Mouse (Mus musculus) heart, embryonic 14.5 days (tissue): ENCODE data around the gene Ascc3. TPM values are rescaled to one million over a fixed set of nuclear protein-coding genes. Genes with fewer than 3 reads are reported as not detected.
A peak's percentile ranks its signal among the peaks of the same experiment; 100 is the strongest.

Experiments used
- ATAC-seq: fragments of 200-750 bp; cut with Nextera tagmentation; 2 replicates; pipeline ENCODE4 v1.8.0; 2017; ENCODE audit warnings: low read depth, moderate TSS enrichment; ENCODE audit not compliant: insufficient number of reproducible peaks, insufficient read depth, low FRiP score
- H3K27ac ChIP-seq, 2 experiments: fragments of 200-500 bp in 1 of 2; fragments of 300-500 bp in 1 of 2; sonication (generic) in 1 of 2; replicated peaks in 1 of 2; 2 replicates each; pipeline ENCODE4 v1.5.1; 2012 to 2014; ENCODE audit warnings: low read depth in 2 of 2, low read length in 2 of 2, control low read depth in 1 of 2, mild to moderate bottlenecking in 1 of 2, mixed read lengths in 1 of 2; ENCODE audit not compliant: control insufficient read depth in 1 of 2, insufficient read depth in 1 of 2
- H3K27me3 ChIP-seq: fragments of 300-500 bp; sonication (generic); 2 replicates; pipeline ENCODE4 v1.6.1; 2014; ENCODE audit warnings: mild to moderate bottlenecking, low read length, control low read depth; ENCODE audit not compliant: control insufficient read depth, insufficient read depth
- H3K36me3 ChIP-seq: fragments of 300-500 bp; sonication (generic); 2 replicates; pipeline ENCODE4 v1.6.1; 2014; ENCODE audit warnings: mild to moderate bottlenecking, control low read depth, low read length, mixed read lengths; ENCODE audit not compliant: control insufficient read depth, insufficient read depth
- H3K4me1 ChIP-seq, 2 experiments: fragments of 200-500 bp in 1 of 2; fragments of 300-500 bp in 1 of 2; sonication (generic) in 1 of 2; 2 replicates each; pipeline ENCODE4 v1.6.1; 2012 to 2014; ENCODE audit warnings: low read length in 2 of 2, control low read depth in 1 of 2, mixed read lengths in 1 of 2; ENCODE audit not compliant: control insufficient read depth in 2 of 2, insufficient read depth in 2 of 2
- H3K4me2 ChIP-seq: fragments of 300-500 bp; sonication (generic); 2 replicates; pipeline ENCODE4 v1.6.1; 2014; ENCODE audit warnings: mild to moderate bottlenecking, low read length
- H3K4me3 ChIP-seq, 2 experiments: fragments of 200-500 bp in 1 of 2; fragments of 300-500 bp in 1 of 2; sonication (generic) in 1 of 2; 2 replicates each; pipeline ENCODE4 v1.5.1; 2012 to 2014; ENCODE audit warnings: low read length in 2 of 2, mild to moderate bottlenecking in 2 of 2, control low read depth in 1 of 2, low read depth in 1 of 2, moderate library complexity in 1 of 2; ENCODE audit not compliant: control insufficient read depth in 1 of 2, insufficient read depth in 1 of 2
- H3K9ac ChIP-seq: fragments of 300-500 bp; sonication (generic); 2 replicates; pipeline ENCODE4 v1.6.1; 2014; ENCODE audit warnings: mild to moderate bottlenecking, low read length
- H3K9me3 ChIP-seq: fragments of 300-500 bp; sonication (generic); 2 replicates; pipeline ENCODE4 v1.6.1; 2016; ENCODE audit warnings: low read length, control low read depth; ENCODE audit not compliant: control insufficient read depth
- WGBS: fragments of 180-500 bp; shearing (Covaris S2); extraction: QIAGEN DNeasy Blood & Tissue Kit; methylation state at CpG from one replicate; pipeline ENCODE4 v1.1.7; 2014; 5-methylcytosine and 5-hydroxymethylcytosine counted together
- polyA plus RNA-seq: library from polyadenylated mRNA; unstranded; fragments of >200 nt; fragmentation: Nextera tagmentation; extraction: Ambion mirVana; gene quantifications from 2 replicates; pipeline ENCODE4 v1.2.1, GENCODE M21; 2014

The Ascc3 gene
- polyA plus RNA-seq, 1 experiment from 2014 or later, result 19.0 TPM

GRCm38 (mm10) chr10:50895091-50895790 is 302.8 kb downstream of the Ascc3 start:
- Histone ChIP-seq H3K27me3 (peaks cover 98% of the 10 kb centered on the region), H3K4me2 (peak overlapping the region; percentile 81), H3K4me1 (peaks cover 2 to 10% of the 10 kb centered on the region in 2 experiments; a peak in 3 of 4 replicates), H3K4me3 (peak overlapping the region; percentile 35 to 50), H3K9me3 (no peaks in the 10 kb centered on the region), H3K27ac (no peak overlapping the region), H3K36me3 (no peaks in the 10 kb centered on the region), H3K9ac (no peak overlapping the region)
- 1% methylated on average over 44 of the region's 44 CpGs for WGBS
- ATAC-seq, result no peak

GRCm38 (mm10) chr10:50895881-50896766 is 303.7 kb downstream of the Ascc3 start:
- Histone ChIP-seq H3K9me3 (no peaks in the 10 kb centered on the region), H3K9ac (no peak overlapping the region), H3K4me2 (no peak overlapping the region), H3K4me1 (peaks cover 2 to 10% of the 10 kb centered on the region in 2 experiments; a peak in 3 of 4 replicates), H3K4me3 (no peak overlapping the region), H3K36me3 (no peaks in the 10 kb centered on the region), H3K27ac (no peak overlapping the region), H3K27me3 (peaks cover 98% of the 10 kb centered on the region)
- no peak for ATAC-seq
- 6% methylated on average over 21 of the region's 21 CpGs for WGBS

DNA sequence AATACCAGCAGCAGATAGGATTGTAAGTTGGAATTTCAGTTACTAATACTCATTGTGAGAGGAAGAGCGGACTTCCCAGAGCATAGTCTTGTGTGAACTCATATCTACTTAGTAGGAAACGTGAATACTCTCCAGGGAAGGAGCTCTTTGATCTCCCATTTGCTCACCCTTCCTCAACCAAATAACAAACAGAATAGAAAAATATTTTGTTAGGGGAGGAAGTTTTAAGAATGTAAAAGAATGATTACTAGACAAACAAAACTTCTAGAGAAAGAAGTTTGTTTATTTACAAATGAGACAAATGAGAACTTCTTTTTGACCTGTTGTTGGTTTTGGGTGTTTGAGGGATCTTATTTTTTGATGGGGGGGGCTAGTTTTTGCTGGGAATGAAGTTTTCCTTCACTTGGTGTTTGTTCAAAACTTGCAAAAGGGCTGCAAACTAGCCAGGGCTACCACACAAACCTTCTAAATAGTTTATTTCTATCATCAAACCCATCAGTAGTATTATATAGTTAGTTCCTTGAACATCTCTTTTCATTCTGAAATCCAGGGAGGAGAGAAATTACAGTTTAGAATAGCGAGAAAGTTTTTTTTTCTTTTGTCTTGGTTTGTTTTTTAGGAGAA is 304.4 kb downstream of the Ascc3 start:
- H3K9me3 ChIP-seq, result no peaks in the 10 kb centered on the region
- ATAC-seq, result no peak
- H3K4me3 ChIP-seq, result no peak overlapping the region
- H3K4me2 ChIP-seq, result no peak overlapping the region
- no peaks in the 10 kb centered on the region for H3K36me3 ChIP-seq
- no peak overlapping the region for H3K9ac ChIP-seq
- WGBS, result 10% methylated on average over 3 of the region's 3 CpGs
- peaks cover 98% of the 10 kb centered on the region for H3K27me3 ChIP-seq
- peaks cover 2 to 10% of the 10 kb centered on the region in 2 experiments; a peak in 3 of 4 replicates for H3K4me1 ChIP-seq
- H3K27ac ChIP-seq, result no peak overlapping the region

DNA sequence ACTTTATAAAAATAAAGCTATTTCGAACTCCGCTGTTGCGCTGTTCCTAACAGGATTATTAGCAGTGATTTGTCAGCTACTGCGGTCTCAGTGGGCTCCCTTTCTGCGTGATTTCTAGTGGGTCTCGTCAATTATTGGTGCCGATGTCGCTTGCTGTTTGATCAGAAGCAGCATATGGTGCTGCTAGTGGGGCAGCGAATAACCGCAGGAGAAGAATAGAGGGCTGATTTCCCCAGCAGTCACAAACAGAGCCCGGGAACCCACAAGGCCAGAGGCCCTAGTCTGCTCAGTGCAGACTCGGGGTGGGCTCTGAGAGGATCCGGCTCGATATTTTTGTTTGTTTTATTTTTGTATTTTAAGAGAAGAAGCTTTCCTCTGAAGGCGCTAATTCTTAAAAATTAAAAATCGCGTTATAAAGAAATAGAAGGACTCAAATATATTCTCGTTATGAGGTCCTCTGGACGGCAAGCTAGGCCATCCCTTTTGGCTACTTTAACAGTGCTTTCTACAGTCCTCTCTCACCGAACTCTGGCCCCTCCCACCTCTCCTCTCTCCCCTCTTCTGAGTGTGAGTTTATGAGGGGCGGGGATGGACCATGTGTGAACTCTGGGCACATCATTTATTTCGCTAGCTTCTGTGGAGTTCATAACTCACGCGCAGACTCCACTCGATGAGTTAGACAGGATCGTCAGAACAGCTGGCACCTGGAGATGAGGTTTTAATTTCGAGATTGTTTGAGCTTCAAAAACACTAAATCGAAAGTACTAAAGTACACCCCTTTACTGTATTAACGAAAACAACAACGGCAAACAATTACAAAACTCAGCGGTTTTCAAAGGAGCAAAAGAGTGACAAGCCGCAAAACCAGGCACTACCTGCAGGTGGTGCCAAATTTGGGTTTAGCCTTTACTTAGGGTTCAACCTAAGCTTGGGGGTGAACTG is 305.3 kb downstream of the Ascc3 start:
- no peaks in the 10 kb centered on the region for H3K36me3 ChIP-seq
- peaks cover 2 to 11% of the 10 kb centered on the region in 2 experiments; a peak in 3 of 4 replicates for H3K4me1 ChIP-seq
- no peak overlapping the region for H3K4me2 ChIP-seq
- H3K27ac ChIP-seq, result no peak overlapping the region
- no peaks in the 10 kb centered on the region for H3K9me3 ChIP-seq
- ATAC-seq, result no peak
- WGBS, result 2% methylated on average over 32 of the region's 32 CpGs
- no peak overlapping the region for H3K9ac ChIP-seq
- peaks cover 98% of the 10 kb centered on the region for H3K27me3 ChIP-seq
- H3K4me3 ChIP-seq, result no peak overlapping the region

GRCm38 (mm10) chr10:50898621-50899020 is 306.2 kb downstream of the Ascc3 start:
- Histone ChIP-seq H3K27me3 (peaks cover 97% of the 10 kb centered on the region), H3K9me3 (no peaks in the 10 kb centered on the region), H3K4me3 (no peak overlapping the region), H3K4me2 (no peak overlapping the region), H3K4me1 (peaks cover 2 to 12% of the 10 kb centered on the region in 2 experiments; a peak in 3 of 4 replicates), H3K36me3 (no peaks in the 10 kb centered on the region), H3K27ac (no peak overlapping the region), H3K9ac (no peak overlapping the region)
- WGBS, result 11% methylated on average over 2 of the region's 2 CpGs
- ATAC-seq, result no peak

DNA sequence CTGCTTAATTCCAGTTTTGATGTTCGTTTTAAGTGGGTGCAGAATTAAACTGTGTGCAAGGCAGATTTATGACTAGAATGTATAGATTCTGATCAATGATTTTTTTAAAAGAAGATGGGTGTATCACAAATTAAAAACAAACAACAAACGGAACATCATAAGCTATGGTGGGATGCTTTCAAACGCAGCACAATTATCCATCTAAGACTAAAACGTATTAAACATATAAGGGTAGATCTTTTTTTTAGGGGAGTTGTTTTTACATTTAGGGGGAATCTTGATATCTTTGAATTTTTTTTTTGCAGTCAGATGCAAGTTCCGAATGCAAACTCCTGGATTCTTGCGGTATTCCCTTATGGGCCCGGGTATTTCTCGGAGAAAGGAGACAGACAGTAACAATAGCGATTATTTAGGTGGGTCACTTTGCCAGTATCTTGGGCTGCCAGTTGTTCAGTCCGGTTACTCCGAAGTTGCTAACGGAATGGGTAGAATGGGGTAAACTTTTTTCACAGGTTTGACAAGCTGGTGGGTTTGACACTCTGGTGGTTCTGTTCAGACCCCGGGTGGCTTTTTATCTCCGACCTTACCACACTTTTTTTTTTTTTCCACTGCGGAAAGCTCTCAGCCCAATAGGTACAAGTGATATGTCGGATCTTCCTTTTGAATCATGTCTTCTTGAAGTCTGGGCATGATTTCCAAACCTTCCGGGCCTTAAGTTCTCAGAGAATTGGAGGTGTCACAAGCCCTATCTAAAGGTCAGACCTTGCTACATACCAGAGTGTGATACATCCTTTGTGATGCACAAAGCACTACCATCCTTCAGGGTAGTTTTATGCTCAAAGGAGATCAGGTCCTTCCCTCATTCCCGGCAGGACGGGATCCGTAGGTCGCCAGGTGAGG is 307.6 kb downstream of the Ascc3 start:
- Histone ChIP-seq H3K36me3 (no peaks in the 10 kb centered on the region), H3K4me3 (no peak overlapping the region), H3K9ac (no peak overlapping the region), H3K27ac (no peak overlapping the region), H3K4me2 (no peak overlapping the region), H3K27me3 (peaks cover 97% of the 10 kb centered on the region), H3K9me3 (no peaks in the 10 kb centered on the region), H3K4me1 (peaks cover 2% of the 10 kb centered on the region in 2 experiments; a peak in 3 of 4 replicates)
- no peak for ATAC-seq
- WGBS, result 3% methylated on average over 21 of the region's 21 CpGs
